Mouse (Mus musculus): Measurements from ENCODE around the gene Otud7b. TPM values are rescaled to one million over a fixed set of nuclear protein-coding genes. Genes with fewer than 3 reads are reported as not detected.
"Not testable (repeated sequence)": the region's sequence is repeated elsewhere in the genome, so short reads cannot be mapped to it uniquely, and the experiment has no call there.

Otud7b gene
- total RNA-seq, 2 experiments from 2014 or later, result 44.4 to 44.7 TPM

DNA sequence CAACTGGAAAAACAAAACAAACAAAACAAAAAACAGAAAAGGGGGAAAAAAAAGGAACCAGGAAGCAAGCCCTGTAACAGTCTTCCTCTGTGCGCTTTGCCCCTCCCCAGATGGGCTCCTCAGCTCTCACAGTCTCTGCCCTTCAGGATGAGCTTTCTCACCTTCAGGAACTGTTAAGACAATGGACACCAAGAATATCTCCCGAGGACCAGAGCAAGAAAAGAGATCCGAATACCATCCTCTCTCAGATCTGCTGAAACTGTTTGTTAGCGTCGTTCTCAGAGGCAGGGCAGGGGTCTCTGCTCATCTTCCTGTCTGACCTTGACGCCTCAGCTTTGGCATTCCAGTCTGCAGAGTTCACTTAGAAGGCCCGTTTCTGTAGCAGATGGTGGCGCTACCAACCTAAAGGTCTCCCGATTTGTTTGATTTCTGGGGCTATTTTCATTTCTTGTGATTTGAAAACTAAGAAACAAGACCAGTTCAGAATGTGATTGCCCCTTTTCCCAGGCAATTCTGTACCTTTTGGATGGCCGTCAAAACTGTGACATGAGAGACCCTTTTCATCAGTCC is 66.7 kb downstream of the Otud7b start:
- DNase-seq, result no peak

DNA sequence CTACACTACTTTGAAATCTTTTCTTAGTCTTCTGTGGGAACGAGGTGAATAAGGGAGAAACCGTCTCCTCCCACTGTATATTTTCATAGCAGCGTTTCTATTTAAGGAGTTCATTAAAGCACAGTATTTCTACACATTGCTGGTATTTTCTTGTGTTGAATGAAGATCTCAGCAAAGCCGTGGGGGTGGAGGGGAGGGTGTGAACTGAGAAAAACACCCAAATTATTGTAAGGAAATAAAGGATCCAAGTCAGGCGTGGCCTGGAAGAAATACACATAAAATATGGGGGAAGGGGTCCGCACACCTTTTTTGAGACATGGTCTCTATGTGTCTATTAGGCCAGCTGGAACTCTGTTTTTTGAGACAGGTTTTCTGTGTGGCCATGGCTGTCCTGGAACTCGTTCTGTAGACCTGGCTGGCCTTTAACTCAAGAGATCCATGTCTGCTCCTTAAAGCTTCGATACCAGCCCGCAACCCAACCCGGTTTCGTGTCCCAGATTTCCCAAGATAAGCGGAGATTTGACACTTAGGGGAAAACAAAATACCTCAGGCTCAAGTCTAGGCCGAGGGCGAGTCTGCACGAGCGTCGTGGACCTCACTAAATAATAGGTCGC is 67.4 kb downstream of the Otud7b start:
- DNase-seq, result no peak
- intact Hi-C loops (cut with DNase I; ENCODE audit: low total_unique reads), result no loop called here

More for the DNA sequence above, 66.7 kb downstream of the Otud7b start:
- intact Hi-C loops (cut with DNase I; ENCODE audit: low total_unique reads), result no loop called here

DNA sequence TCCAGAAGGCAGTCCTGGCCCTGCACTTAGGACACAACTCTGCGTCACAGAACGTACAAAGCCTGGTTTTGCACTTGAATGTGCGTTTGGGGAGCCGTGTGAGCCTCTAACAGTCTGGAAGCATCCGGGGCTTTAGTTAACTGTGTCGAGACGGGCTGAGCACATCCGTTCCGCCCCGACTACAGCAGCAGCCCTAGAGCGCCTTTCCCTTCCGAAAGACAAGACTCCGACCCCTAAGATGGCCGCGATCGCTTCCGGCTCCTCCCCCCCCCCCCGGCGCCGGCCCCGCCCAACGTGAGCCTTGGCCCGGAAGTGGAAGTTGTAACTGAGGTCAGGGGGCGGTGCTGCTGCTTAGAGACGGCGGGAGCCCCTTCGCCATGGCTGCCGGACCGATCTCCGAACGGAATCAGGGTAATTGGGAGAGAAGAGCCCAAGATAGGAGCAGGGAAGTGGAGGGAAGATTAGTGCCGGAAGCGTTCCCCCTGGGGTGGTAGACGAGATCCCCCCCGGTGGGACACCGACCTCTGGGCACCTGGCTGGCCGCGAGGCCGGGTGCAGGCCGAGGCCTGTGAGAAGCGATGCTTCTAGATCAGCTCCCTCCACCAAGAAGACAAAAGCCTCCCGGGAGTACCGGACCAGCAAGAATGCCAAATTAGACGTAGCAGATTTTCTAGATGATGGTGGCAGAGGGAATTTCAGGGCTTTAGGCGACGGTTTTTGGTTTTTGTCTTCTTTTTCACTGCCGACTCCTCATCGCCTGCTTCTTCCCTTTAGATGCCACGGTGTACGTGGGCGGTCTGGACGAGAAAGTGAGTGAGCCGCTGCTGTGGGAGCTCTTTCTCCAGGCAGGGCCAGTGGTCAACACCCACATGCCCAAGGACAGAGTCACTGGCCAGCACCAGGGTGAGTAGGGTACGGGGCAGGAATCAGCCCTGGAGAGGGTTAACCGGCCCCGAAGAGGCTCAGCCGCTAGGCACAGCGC is 68.2 kb downstream of the Otud7b start, which contains the start of gene Sf3b4:
Sf3b4 (plus strand) TSS at position 136 of the 982 bp plus-strand sequence.
- intact Hi-C loops (cut with DNase I; ENCODE audit: low total_unique reads), result no loop called here

DNA sequence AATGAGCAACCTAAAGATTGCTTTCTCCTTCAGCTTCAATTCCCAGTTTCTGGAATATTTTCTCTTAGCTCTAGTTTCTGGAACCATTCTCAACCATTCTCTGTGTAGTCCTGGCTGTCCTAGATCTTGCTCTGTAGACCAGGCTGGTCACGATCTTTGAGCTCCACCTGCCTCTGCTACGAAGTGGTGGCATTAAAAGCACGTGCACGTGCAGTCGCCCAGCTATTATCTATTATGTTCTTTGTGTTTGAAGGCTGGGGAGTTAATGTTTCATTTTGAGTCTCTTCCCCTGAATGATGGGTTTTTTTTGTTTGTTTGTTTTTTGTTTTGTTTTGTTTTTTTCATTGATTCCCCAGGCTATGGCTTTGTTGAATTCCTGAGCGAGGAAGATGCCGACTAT is 68.9 kb downstream of the Otud7b start:
- intact Hi-C loops (cut with DNase I; ENCODE audit: low total_unique reads), result no loop called here
- DNase-seq, result no peak

More for the DNA sequence above, 68.2 kb downstream of the Otud7b start, which contains the start of gene Sf3b4:
- peak; percentile 84 for DNase-seq

DNA sequence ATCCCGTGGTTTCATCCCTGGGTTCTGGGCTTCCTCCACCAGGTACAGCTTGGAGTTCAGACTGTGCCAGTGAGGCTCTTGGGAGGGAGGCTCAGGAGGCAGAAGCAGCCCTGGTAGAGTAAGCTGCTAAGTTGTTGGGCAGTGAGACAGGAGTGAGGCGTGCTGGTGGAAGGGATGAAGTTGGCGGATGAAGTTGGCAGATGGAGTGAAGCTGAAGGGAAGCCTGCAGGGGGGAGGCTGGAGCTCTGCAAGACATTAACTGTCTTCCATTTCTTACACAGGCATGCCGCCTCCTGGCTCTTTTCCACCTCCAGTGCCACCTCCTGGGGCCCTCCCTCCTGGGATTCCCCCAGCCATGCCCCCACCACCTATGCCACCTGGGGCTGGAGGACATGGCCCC is 69.7 kb downstream of the Otud7b start:
- DNase-seq; intact Hi-C loops (cut with DNase I; ENCODE audit: low total_unique reads): not testable (repeated sequence)

DNA sequence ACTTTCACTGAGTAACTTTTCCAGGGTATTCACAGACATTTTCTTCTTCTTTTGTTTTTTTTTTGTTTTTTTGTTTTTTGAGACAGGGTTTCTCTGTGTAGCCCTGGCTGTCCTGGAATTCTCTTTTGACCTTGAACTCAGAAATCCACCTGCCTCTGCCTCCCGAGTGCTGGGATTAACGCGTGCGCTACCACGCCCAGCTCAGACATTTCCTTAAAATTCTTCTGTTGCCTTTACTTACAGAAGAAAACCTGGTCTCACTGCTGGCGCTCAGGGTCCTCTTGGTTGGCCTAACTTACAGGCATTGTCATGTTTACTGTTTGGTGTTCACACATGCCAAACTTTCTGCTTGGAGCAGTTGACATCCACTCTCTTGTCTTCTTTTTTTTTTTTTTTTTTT is 70.9 kb downstream of the Otud7b start:
- DNase-seq, result no peak
- intact Hi-C loops (cut with DNase I; ENCODE audit: low total_unique reads), result no loop called here

DNA sequence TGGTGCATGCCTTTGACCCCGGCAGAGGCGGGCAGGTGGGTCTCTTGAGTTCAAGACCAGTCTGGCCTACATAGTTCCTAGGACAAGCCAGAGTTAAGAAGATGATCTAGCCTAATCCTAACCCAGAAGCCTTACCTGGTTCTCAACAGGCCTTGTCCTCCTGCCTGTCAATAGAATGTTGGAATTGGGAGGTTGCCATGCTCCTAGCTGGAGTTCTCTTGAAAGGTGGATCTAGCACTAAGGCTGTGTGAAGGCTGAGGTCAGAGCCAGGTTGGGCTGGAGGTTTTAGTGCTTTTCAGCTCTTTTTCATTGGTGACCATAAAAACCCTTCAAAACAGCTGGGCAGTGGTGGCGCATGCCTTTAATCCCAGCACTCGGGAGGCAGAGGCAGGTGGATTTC is 74.1 kb downstream of the Otud7b start:
- DNase-seq, result no peak
- intact Hi-C loops (cut with DNase I; ENCODE audit: low total_unique reads), result no loop called here

DNA sequence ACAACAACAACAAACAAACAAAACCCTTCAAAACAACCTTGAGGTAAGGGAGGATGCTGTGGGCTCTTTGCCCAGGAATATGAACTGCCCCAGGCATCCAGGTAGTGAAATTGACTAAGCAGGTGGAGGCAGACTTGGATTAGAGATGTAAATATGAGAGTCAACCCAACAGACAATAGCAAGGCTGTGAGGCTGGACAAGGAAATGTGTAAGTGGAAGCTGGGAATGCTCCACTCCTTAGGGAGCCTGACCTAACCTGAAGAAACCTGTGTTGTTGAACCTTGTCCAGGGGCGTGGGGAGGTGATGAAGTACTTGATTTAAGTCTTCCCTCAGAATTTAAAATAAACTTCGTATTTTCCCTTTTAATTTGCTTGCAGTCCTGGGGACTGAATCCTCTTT is 74.6 kb downstream of the Otud7b start:
- DNase-seq, result no peak
- intact Hi-C loops (cut with DNase I; ENCODE audit: low total_unique reads), result no loop called here

DNA sequence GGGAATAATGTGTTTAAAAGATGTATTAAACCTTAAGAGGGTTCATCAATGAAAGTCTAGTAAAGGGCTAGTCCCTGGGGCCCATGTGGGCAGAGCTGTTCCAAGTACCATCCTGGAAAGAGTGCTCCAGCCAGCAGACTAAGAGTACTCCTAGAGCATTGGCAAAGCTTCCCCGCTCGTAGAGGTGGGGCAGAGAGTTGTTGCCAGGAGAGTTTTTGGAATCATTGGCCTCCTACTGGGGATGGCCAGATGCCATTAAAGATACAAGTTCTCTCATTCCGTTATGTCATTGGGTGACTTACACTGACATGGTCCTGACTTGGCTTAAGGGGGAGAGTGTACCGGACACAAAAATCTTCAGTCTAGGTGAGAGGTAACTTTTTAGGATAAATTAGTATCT is 75.2 kb downstream of the Otud7b start:
- peak; percentile 55 for DNase-seq
- intact Hi-C loops (cut with DNase I; ENCODE audit: low total_unique reads), result no loop called here

DNA sequence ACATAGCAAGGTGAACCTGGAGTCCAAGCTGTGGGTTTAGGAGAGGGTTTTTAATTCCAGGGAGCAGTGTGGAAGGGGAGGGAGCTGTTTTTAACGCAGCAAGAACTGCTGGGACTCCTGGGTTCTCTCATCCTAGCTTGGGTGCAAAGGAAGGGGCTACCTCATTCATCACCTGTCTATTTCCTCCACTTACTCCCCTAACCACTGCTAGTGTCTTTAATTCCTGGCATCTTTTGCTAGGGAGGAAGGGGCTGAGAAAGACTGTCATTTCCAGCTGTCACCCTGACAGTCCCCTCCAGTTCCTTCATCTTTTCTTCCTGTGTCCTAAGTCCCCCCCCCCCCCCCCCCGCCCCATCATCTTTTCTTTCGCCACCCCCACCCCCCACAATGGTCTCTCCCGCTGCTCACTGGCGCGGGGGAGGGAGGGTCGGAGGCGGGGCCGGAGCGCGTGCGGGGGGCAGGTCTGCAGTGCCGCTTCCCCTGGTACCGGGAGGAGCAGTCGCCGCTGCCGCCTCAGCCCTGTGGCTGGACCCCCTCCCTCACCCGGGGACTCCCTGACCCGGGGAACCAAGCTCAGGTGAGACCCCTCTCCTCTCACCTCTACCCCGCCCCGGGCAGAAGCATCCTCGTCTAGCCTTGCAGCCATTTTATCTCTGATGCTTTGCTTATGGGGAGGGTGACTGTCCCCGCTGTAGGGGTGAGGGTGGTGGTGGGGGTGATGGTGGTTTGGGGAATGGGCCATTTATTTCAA is 76.6 kb downstream of the Otud7b start, which contains the start of gene Sv2a:
Sv2a (plus strand) TSS at position 425 of the 751 bp plus-strand sequence.
- DNase-seq, result peak; percentile 53
- intact Hi-C loops (cut with DNase I; ENCODE audit: low total_unique reads), result no loop called here

DNA sequence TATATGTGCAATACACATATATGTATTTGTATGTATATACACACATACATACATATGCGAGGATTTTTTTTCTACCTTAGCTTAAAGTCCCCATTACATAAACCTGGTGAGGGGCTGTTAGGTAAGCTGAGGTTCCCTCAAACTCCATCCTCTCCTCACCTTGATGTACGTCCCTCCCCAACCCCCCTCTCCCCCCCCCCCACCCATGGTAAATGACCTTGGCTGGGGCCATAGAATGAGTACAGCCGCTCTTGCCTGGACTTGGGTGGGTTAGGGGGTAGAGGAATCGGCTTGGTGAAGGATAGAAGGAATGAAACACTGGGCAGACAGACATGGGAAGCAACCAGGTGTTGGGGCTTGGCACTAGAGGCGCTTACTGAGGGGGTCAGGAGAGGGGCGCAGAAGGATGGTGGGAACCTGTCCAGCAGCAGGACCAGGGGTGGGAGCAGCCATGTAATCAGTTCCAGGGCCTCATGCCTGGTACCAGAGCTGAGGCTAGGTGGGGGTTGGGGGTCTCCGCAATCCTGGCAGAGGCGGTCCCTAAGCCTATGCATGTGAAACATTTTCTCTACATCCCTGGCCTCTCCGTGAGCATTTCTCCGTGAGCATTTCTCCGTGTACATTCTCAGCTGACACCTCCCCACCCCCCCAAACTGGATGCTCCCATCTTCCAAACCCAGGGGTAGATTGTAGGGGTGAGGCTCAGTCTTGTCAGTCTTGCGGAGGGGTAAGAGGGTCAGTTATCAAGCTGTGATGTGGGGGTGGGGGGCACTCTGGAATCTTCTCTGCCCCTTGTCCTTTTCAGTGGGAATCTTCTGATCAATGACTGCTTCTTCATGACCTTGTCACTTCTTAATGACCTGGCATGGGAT is 77.4 kb downstream of the Otud7b start:
- no peak for DNase-seq
- intact Hi-C loops (cut with DNase I; ENCODE audit: low total_unique reads), result no loop called here

DNA sequence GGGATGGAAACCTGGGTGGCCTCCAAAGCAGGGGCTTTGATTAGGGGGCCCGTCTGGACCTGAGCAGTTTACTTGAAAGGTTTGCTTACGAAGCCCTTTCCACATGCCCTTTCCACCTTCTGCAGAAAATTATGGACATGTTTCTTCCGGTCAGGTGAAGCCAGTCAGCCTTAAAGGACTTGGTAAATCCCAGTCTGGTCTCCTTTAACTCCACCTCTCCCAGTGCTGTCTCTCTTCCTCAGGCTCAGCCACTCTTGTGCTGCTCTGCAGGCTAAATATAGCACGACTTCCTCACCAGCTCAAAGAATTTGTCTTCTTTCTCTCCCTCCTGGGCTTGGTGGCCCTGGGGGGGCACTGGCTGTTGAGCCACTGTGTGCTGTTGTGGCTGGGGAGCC is 78.1 kb downstream of the Otud7b start:
- intact Hi-C loops (cut with DNase I; ENCODE audit: low total_unique reads), result no loop called here
- no peak for DNase-seq

DNA sequence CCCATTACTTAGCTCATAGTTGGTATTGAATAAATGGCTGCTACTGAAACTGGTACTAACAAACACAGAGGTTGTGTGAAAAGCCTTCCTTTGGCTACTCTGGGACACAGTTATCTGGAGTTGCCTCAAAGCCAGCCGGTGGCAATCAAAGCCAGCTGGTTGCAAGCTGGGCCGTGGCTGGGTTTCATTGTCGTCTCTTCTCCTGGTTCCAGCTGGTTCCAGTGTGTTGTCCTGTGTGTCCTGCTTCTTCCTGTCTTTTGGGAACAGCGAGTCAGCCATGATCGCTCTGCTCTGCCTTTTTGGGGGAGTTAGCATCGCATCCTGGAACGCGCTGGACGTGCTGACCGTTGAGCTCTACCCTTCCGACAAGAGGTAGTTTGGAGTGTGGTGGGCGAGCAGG is 88.7 kb downstream of the Otud7b start:
- intact Hi-C loops (cut with DNase I; ENCODE audit: low total_unique reads), result no loop called here
- DNase-seq, result no peak

DNA sequence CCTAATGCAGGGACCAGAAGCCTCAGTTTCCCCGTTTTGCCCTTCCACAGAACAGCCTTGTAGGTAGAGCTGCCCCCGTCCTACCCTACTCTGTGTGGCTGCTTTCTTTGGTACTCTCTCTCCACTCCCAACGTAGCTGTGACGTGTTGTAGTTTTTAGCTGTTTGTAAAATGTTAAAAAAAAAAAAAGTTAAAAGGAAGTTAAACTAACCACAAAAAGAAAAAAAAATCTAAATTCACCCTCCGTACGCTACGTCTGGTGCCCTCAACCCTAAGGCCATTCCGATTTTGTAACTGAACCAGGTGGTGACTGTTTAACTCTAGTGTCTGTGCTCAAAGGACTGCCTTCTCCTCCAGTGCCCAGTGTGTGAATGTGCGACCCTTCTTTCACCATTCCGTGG is 90.6 kb downstream of the Otud7b start:
- no peak for DNase-seq
- intact Hi-C loops (cut with DNase I; ENCODE audit: low total_unique reads), result no loop called here

DNA sequence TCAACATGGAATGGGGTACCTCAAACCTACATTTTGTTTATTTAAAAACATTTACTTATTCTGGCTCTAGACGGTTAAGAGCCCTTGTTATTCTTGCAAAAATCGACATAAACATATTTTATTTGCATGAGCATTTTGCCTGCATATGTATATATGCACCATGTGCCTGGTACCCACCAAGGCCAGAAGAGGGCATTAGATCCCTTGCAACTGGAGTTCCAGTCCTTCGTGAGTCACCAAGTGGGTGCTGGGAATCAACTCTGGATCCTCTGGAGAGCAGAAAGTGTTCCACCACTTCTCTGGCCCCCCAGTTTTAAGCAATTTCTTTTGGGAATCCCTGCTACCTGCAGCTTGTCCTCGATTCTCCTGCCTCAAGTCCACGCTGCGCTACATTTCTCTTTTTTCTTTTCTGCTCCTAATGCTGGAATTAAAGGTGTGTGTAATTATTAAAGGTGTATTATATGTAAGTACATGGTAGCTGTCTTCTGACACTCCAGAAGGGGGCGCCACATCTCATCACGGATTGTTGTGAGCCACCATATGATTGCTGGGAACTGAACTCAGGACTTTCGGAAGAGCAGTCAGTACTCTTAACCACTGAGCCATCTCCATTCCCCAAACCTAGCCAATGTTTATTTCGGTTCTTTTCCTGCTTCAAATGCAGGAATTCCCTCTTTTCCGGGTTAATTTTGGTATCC is 91.4 kb downstream of the Otud7b start:
- intact Hi-C loops (cut with DNase I; ENCODE audit: low total_unique reads), result no loop called here
- DNase-seq, result no peak

DNA sequence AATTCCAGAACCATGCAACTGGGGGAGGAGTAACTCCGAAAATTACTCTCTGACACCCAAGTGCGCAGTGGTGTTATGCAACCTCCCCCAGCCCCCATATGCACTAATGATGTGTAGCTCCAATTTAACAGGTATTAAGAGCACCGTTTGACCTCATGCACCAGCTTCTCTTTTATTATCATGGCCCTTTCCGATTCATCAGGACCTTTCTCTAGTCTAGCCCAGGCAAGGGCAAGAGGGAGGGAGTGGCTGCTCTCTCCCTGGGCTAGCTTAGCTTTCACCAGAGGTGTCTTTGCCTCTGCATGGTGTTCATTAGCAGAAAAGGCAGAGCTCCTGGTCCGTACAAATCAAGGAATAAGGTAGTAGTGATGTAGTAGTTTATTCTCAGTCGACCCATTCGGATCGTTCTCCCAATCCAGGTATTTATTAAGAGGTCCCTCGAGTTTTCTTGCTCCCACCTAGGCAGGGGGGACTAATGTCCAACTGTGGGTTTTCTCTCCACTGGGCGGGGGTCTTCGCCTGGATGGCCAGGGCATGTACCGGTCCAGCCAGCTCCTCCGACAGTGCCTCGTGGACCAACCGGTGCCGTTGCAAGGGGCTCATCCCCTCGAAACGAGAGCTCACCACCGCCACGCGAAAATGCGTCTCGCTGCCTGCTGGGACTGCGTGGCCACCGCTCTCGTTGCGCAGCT is 92.3 kb downstream of the Otud7b start:
- no peak for DNase-seq
- intact Hi-C loops (cut with DNase I; ENCODE audit: low total_unique reads), result no loop called here

DNA sequence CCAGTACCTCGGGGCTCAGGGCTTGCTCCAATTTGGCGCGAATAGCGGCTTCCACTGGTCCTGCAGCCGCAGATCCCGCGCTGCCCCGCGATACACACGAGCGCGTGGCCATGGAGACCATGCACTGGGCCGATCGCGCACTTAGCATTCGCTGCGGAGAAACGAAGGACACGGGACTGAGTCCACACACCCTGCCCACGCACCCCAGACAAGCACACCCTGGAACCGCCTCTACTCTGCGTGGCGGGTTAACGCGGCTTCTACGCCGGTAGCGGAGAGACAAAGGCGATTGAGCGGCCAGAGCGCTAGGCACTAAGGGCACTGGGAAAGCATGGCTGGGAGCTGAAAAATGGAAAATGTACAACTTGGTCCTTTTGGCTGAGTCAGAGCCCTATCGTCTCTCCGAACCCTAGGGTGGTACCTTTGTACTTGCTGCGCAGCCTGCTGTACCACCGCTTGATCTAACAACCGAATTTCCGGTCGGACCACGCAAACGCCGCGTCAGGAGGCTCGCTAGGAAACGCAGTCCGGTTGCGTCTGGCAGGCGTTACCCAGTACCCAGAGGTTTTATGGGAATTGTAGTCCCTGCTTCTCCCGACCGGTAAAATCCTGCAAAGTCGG is 92.9 kb downstream of the Otud7b start:
- peak; percentile 87 for DNase-seq
- intact Hi-C loops (cut with DNase I; ENCODE audit: low total_unique reads), result no loop called here
